Mouse (Mus musculus) limb, embryonic 11.5 days (tissue): ENCODE results near the gene Tsc22d1. TPM values are rescaled to one million over a fixed set of nuclear protein-coding genes. Genes with fewer than 3 reads are reported as not detected.

Experiments
- ATAC-seq: fragments of 200-750 bp; cut with Nextera tagmentation; 2 replicates; pipeline ENCODE4 v1.8.0; 2017; ENCODE audit warnings: low read depth; ENCODE audit not compliant: insufficient number of reproducible peaks, low FRiP score, low TSS enrichment
- DNase-seq: peaks from one replicate; pipeline ENCODE4 v3.0.0-alpha.2; 2015; ENCODE audit warnings: low spot score
- H3K27ac ChIP-seq: fragments of 300-500 bp; sonication (generic); replicated peaks from 2 replicates; pipeline ENCODE4 v1.5.1; 2014; ENCODE audit warnings: low read depth, mild to moderate bottlenecking, low read length
- H3K27me3 ChIP-seq: fragments of 300-500 bp; sonication (generic); 2 replicates; pipeline ENCODE4 v1.6.1; 2014; ENCODE audit warnings: mild to moderate bottlenecking, low read length, mixed read lengths; ENCODE audit not compliant: control insufficient read depth, insufficient read depth
- H3K36me3 ChIP-seq: fragments of 300-500 bp; sonication (generic); 2 replicates; pipeline ENCODE4 v1.6.1; 2014; ENCODE audit warnings: mild to moderate bottlenecking, low read length, moderate library complexity, mixed read lengths; ENCODE audit not compliant: control insufficient read depth, insufficient read depth
- H3K4me1 ChIP-seq: fragments of 300-500 bp; sonication (generic); 2 replicates; pipeline ENCODE4 v1.6.1; 2014; ENCODE audit warnings: low read length, mixed read lengths; ENCODE audit not compliant: control insufficient read depth, insufficient read depth
- H3K4me2 ChIP-seq: fragments of 300-500 bp; sonication (generic); 2 replicates; pipeline ENCODE4 v1.6.1; 2014; ENCODE audit warnings: low read depth, mild to moderate bottlenecking, moderate library complexity; ENCODE audit not compliant: severe bottlenecking
- H3K4me3 ChIP-seq: fragments of 300-500 bp; sonication (generic); 2 replicates; pipeline ENCODE4 v1.5.1; 2014; ENCODE audit warnings: low read depth, low read length
- H3K9ac ChIP-seq: fragments of 300-500 bp; sonication (generic); 2 replicates; pipeline ENCODE4 v1.6.1; 2014; ENCODE audit warnings: mild to moderate bottlenecking, low read length
- H3K9me3 ChIP-seq: fragments of 300-500 bp; sonication (generic); 2 replicates; pipeline ENCODE4 v1.6.1; 2016; ENCODE audit warnings: low read length; ENCODE audit not compliant: control insufficient read depth
- WGBS: fragments of 180-500 bp; shearing (Covaris S2); extraction: QIAGEN DNeasy Blood & Tissue Kit; methylation state at CpG from one replicate; pipeline ENCODE4 v1.1.7; 2014; 5-methylcytosine and 5-hydroxymethylcytosine counted together
- polyA plus RNA-seq: library from polyadenylated mRNA; unstranded; fragments of >200 nt; fragmentation: Nextera tagmentation; extraction: Ambion mirVana; gene quantifications from 2 replicates; pipeline ENCODE4 v1.2.1, GENCODE M21; 2014

Gene Tsc22d1
- polyA plus RNA-seq, 1 experiment from 2014 or later: 527 TPM

DNA sequence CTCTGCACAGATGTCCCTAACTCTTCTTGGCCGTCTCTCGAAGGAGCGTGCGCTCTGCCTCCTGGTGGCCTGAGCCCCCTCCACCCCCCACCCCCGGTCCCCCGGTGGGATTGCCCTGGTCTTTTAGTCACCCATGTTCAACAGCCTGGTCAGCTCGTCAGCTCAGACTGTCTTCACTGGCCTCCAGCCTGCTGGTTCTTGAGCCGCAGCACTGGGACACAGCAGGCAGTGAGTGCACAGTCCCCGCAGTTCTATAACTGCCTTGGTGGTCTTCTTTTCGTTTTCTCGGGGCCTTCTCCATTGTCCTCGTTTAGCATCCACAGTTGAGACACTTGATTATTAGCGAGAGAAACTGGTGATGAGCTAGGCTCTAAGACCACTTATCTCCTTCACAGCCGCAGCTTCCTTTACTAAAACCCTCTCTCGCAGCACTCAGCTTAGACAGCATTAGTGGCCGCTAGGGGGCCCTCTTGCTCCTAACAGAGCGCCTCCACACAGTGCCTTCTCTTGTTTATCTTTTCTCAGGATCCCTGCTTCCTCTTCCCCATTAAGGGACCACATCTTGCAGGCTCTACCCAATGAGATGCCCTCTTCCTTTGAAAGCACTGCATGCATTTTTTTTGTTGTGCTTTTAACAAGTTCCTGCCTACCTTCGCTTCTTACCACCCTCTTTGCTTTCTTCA, 52.0 kb downstream of the Tsc22d1 start:
- 37% methylated on average over 18 of the region's 18 CpGs for WGBS
- Histone ChIP-seq H3K9ac (no peak overlapping the region), H3K27me3 (no peaks in the 10 kb centered on the region), H3K4me3 (no peak overlapping the region), H3K36me3 (no peaks in the 10 kb centered on the region), H3K27ac (no peak overlapping the region), H3K4me2 (no peak overlapping the region), H3K9me3 (no peaks in the 10 kb centered on the region), H3K4me1 (0 out of 2 replicates have a peak, but pooled peaks cover 5% of the 10 kb centered on the region)
- DNase-seq (peak; percentile 84), ATAC-seq (peak; percentile 75; the same call in 1 of the 2 replicates)

DNA sequence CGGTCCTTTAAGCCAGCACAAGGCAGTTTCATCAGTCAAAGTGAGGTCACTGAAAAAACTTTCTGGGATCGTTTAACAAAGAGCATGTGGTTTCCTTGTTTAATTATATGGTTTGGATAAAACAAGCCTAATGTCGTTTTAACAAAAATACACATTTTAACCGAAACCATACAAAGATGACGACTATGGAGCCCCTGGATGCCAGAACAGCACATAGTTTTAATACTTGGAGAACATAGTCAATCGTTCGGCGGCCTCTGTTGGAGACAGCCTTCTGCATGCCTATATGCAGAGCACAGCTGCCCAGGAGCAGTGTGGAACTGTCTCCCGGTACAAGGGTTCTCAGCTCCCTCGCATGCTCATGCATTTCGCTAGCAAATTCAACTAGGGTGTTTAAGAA, 53.2 kb downstream of the Tsc22d1 start:
- Histone ChIP-seq H3K4me2 (no peak overlapping the region), H3K4me1 (0 out of 2 replicates have a peak, but pooled peaks cover 5% of the 10 kb centered on the region), H3K27ac (no peak overlapping the region), H3K9ac (no peak overlapping the region), H3K27me3 (no peaks in the 10 kb centered on the region), H3K4me3 (no peak overlapping the region), H3K36me3 (no peaks in the 10 kb centered on the region), H3K9me3 (no peaks in the 10 kb centered on the region)
- no peak for ATAC-seq
- WGBS: 78% methylated on average over 11 of the region's 11 CpGs
- no peak for DNase-seq

DNA sequence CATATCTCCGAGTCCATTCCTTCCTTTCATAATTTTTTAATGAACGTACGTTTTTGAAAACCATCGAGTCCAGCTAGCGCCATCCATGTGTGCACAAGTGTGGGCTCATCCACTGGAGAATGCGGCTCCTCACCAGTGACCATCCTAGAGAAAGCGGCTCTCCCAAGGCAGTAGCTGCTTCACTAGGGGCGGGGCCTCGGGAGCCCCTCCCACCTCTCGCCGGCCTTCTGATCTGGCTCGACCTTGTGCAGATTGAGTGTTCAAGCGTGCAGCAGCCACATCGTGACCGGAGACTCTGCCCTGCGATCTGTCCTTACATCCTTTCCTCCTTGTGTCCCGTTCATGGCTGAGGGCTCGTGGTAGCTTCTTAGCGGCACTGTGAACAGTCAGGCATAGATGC, 56.5 kb downstream of the Tsc22d1 start:
- WGBS: 78% methylated on average over 19 of the region's 19 CpGs

DNA sequence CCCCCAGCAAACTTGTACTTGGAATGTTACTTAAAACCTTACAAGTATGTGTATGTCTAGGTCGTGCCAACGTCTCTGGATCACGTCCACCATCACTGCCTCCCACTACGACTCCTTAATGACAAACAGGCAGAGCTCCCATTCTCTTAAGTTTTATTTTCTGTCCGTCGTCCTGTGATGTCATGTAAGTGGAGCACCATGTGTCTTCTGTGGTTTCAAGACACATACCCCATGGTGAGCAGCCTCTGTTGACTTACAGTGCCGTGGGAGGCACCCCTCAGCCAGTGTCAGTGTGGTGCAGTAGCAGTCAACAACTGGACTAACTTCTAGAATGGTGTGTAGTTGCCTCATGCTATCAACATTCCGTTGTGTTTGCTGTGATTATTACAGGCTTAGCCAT, 57.7 kb downstream of the Tsc22d1 start:
- H3K27me3 ChIP-seq: no peaks in the 10 kb centered on the region
- ATAC-seq: no peak
- H3K4me3 ChIP-seq: no peak overlapping the region
- no peak overlapping the region for H3K9ac ChIP-seq
- no peak for DNase-seq
- H3K36me3 ChIP-seq: no peaks in the 10 kb centered on the region
- H3K27ac ChIP-seq: no peak overlapping the region
- 68% methylated on average over 8 of the region's 8 CpGs for WGBS
- no peaks in the 10 kb centered on the region for H3K9me3 ChIP-seq
- no peak overlapping the region for H3K4me2 ChIP-seq
- H3K4me1 ChIP-seq: no peaks in the 10 kb centered on the region

More for the DNA sequence above, 56.5 kb downstream of the Tsc22d1 start:
- H3K27me3 ChIP-seq: no peaks in the 10 kb centered on the region
- DNase-seq (no peak), ATAC-seq (no peak)
- H3K4me1 ChIP-seq: 0 out of 2 replicates have a peak, but pooled peaks cover 5% of the 10 kb centered on the region
- H3K4me3 ChIP-seq: no peak overlapping the region
- H3K9ac ChIP-seq: no peak overlapping the region
- no peaks in the 10 kb centered on the region for H3K36me3 ChIP-seq
- H3K9me3 ChIP-seq: no peaks in the 10 kb centered on the region
- no peak overlapping the region for H3K27ac ChIP-seq
- no peak overlapping the region for H3K4me2 ChIP-seq

DNA sequence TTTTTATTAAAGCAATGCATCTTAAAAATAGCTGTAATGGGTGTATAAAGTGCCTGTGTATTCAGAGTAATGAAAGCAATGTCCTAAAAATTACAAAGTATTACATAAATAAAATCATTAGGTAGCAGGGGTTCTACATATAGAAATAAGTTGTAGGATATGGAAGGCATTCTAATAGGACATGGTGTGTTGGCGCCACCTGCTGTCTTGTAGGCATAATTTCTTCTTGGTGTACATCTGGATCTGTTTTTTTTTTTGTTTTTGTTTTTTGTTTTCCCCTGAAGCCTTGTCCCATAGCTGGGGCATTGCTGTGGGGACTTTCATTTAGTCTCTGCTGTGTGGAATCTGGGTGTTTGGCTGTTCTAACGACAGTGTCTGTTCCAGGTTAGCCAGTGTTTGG, 58.6 kb downstream of the Tsc22d1 start:
- ATAC-seq: no peak
- no peak overlapping the region for H3K4me3 ChIP-seq
- H3K9me3 ChIP-seq: no peaks in the 10 kb centered on the region
- H3K27me3 ChIP-seq: no peaks in the 10 kb centered on the region
- H3K4me1 ChIP-seq: no peaks in the 10 kb centered on the region
- H3K9ac ChIP-seq: no peak overlapping the region
- peak; percentile 77 for DNase-seq
- 6% methylated on average over 2 of the region's 2 CpGs for WGBS
- no peaks in the 10 kb centered on the region for H3K36me3 ChIP-seq
- H3K27ac ChIP-seq: no peak overlapping the region
- no peak overlapping the region for H3K4me2 ChIP-seq

DNA sequence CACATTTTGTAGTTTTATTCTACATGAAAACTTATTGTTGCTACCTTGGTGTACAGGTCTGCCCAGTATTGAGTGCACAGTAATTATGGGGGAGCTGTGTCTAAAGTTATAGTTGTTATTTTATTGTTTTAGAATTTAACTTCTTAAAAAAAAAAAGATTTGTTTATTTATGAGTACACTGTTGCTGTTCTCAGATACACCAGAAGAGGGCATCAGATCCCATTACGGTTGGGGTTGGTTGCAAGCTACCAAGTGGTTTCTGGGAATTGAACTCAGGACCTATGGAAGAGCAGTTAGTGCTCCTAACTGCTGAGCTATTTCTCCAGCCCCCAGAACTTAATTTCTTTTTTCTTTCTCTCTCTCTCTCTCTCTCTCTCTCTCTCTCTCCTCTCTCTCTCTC, 59.4 kb downstream of the Tsc22d1 start:
- 67% methylated on average over 1 of the region's 1 CpGs for WGBS
- H3K27ac ChIP-seq: no peak overlapping the region
- no peaks in the 10 kb centered on the region for H3K9me3 ChIP-seq
- H3K36me3 ChIP-seq: no peaks in the 10 kb centered on the region
- no peak overlapping the region for H3K4me3 ChIP-seq
- no peak overlapping the region for H3K9ac ChIP-seq
- DNase-seq (no peak), ATAC-seq (no peak)
- no peaks in the 10 kb centered on the region for H3K27me3 ChIP-seq
- no peaks in the 10 kb centered on the region for H3K4me1 ChIP-seq
- H3K4me2 ChIP-seq: no peak overlapping the region

DNA sequence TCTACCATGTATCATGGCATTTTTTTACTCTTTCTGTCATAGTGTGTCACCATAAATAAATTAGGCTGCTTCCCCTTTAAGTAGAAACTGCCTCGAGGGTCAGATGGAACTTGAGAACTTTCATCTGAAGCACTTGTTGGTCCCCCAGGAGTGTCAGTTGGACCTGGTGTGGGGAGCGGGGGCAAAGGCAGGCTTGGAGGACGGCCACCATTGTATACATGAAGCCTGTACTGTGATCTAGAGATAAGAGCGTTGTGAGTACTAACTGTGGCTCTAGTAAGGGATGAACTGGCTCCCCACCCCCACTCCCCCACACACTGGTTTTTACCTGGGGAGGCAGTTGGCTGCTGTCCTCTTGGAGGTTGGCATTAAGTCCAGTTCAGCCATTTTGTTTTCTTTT, 62.0 kb downstream of the Tsc22d1 start:
- WGBS: 38% methylated on average over 4 of the region's 4 CpGs
- DNase-seq (no peak), ATAC-seq (no peak)
- Histone ChIP-seq H3K9ac (no peak overlapping the region), H3K9me3 (no peaks in the 10 kb centered on the region), H3K36me3 (no peaks in the 10 kb centered on the region), H3K27me3 (no peaks in the 10 kb centered on the region), H3K4me2 (no peak overlapping the region), H3K27ac (no peak overlapping the region), H3K4me1 (no peaks in the 10 kb centered on the region), H3K4me3 (no peak overlapping the region)

DNA sequence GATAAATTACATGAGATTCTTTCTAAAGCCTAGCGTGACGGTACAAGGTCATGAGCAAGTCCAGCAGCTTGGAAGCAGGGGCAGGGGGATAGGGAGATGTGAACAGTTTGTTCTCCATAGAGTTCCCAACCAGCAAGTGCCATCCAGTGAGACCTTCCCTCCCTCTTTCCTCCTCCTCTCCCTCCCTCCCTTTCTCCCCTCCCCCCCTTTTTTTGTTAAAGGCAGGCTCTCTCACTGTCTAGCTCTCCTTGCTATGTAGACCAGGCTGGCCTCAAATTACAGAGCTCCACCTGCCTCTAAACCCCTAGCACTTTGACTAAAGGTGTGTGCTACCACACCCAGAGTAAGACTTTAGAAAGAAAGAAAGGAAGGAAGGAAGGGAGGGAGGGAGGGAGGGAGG, 63.3 kb downstream of the Tsc22d1 start:
- Histone ChIP-seq H3K4me1 (no peaks in the 10 kb centered on the region), H3K27me3 (no peaks in the 10 kb centered on the region), H3K4me2 (no peak overlapping the region), H3K27ac (no peak overlapping the region), H3K9ac (no peak overlapping the region), H3K36me3 (no peaks in the 10 kb centered on the region), H3K9me3 (no peaks in the 10 kb centered on the region), H3K4me3 (no peak overlapping the region)
- DNase-seq (no peak), ATAC-seq (no peak)
- WGBS: 82% methylated on average over 2 of the region's 2 CpGs

DNA sequence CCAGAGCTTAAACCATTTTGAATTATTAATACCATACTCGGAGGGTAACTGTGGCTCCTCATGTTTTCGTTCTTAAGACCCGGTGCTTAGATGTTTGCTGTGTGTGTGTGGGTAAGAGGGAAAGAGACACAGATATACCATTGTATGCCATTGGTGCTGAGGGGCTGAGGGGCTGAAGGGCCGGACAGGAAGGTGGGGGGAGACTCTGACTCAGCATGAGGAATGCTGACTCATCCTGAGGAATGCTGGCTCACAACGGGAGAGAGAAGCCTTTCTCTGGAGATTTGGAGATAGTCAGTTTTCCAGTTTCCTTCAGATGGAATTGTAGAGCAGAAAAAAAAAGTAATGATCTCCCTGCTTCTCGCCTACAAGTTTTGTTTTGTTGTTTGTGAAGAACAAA, 63.9 kb downstream of the Tsc22d1 start:
- no peaks in the 10 kb centered on the region for H3K36me3 ChIP-seq
- no peaks in the 10 kb centered on the region for H3K9me3 ChIP-seq
- no peaks in the 10 kb centered on the region for H3K4me1 ChIP-seq
- H3K27me3 ChIP-seq: no peaks in the 10 kb centered on the region
- H3K4me2 ChIP-seq: no peak overlapping the region
- DNase-seq: no peak
- no peak overlapping the region for H3K4me3 ChIP-seq
- WGBS: 50% methylated on average over 6 of the region's 6 CpGs
- H3K9ac ChIP-seq: no peak overlapping the region
- no peak for ATAC-seq
- H3K27ac ChIP-seq: no peak overlapping the region
